Mouse (Mus musculus): ENCODE results near the gene Plb1. TPM values are rescaled to one million over a fixed set of nuclear protein-coding genes. Genes with fewer than 3 reads are reported as not detected.

The Plb1 gene
- total and polyA plus RNA-seq, 3 experiments, result 0.51 to 2.3 (median 0.66) TPM

GRCm38 (mm10) chr5:32282345-32282744 is 49.8 kb downstream of the Plb1 start:
- Histone ChIP-seq H3K9ac (ENCODE audit: insufficient read depth, low read depth) (no peak overlapping the region), H3K27ac (ENCODE audit: insufficient read depth, low read depth) (no peak overlapping the region), H3K79me2 (replicated peaks; ENCODE audit: control insufficient read depth, extremely low read depth, insufficient read depth, poor library complexity, severe bottlenecking) (no peaks in the 10 kb centered on the region), H3K4me1 (ENCODE audit: control insufficient read depth in 1 of 2, insufficient read depth in 2 of 2) (peaks cover 16 to 43% of the 10 kb centered on the region in 2 experiments), H3K27me3 (replicated peaks) (no peaks in the 10 kb centered on the region), H3K4me3 (replicated peaks in 1 of 3; ENCODE audit: low read depth in 2 of 3, low read length in 2 of 3, poor library complexity in 1 of 3) (no peak overlapping the region), H3K4me2 (ENCODE audit: insufficient read depth, low read depth, poor library complexity, severe bottlenecking) (no peak overlapping the region), H3K36me3 (replicated peaks in 1 of 2; ENCODE audit: control insufficient read depth in 1 of 2, insufficient read depth in 1 of 2, low read length in 1 of 2) (no peaks in the 10 kb centered on the region), H3K9me3 (replicated peaks; ENCODE audit: low read length) (peaks cover 3% of the 10 kb centered on the region)
- dilution Hi-C loops (cut with MboI; ENCODE audit: extremely low pct_ligation_motif_present, extremely low pct_unique_long_range_greater_than_20kb, low sequenced_read_pairs) (no loop called here), in situ Hi-C loops (cut with MboI; ENCODE audit: low pct_ligation_motif_present, low pct_unique_long_range_greater_than_20kb, low sequenced_read_pairs) (no loop called here)
- DNase-seq (ENCODE audit: extremely low read depth), result no peak
- TF ChIP-seq PAX5 (IDR thresholded peaks at IDR 0.05; ENCODE audit: low read length) (no peak), SMC3 (IDR thresholded peaks at IDR 0.05; ENCODE audit: low read depth, low read length) (no peak), HCFC1 (IDR thresholded peaks at IDR 0.05; ENCODE audit: low read depth, low read length) (no peak), CTCF (conservative IDR thresholded peaks at IDR 0.05 in 1 of 2, IDR thresholded peaks at IDR 0.05 in 1 of 2; ENCODE audit: low read depth in 2 of 2, low read length in 2 of 2) (no peak), MAFK (IDR thresholded peaks at IDR 0.05; ENCODE audit: insufficient replicate concordance, low read length) (no peak), MYC (IDR thresholded peaks at IDR 0.05; ENCODE audit: low read depth, low read length) (no peak), ELF1 (IDR thresholded peaks at IDR 0.05; ENCODE audit: low read depth, low read length) (no peak), EP300 (IDR thresholded peaks at IDR 0.05; ENCODE audit: low read length) (no peak), MXI1 (IDR thresholded peaks at IDR 0.05; ENCODE audit: low read depth, low read length) (no peak), MEF2A (IDR thresholded peaks at IDR 0.05; ENCODE audit: borderline replicate concordance, low read depth, low read length) (no peak), NRF1 (IDR thresholded peaks at IDR 0.05; ENCODE audit: low read depth, low read length) (no peak)

- H3K36me3 ChIP-seq (replicated peaks in 1 of 2; ENCODE audit: control insufficient read depth in 1 of 2, insufficient read depth in 1 of 2, low read length in 1 of 2), result no peaks in the 10 kb centered on the region
- H3K9me3 ChIP-seq (replicated peaks; ENCODE audit: low read length), result peaks cover 3% of the 10 kb centered on the region
- no peak overlapping the region for H3K4me2 ChIP-seq (ENCODE audit: insufficient read depth, low read depth, poor library complexity, severe bottlenecking)
- H3K27me3 ChIP-seq (replicated peaks), result peaks cover 1% of the 10 kb centered on the region
- no peak overlapping the region for H3K9ac ChIP-seq (ENCODE audit: insufficient read depth, low read depth)
- no peak overlapping the region for H3K27ac ChIP-seq (ENCODE audit: insufficient read depth, low read depth)
- in situ Hi-C loops (cut with MboI; ENCODE audit: low pct_ligation_motif_present, low pct_unique_long_range_greater_than_20kb, low sequenced_read_pairs), result no loop called here
- no peak for DNase-seq (ENCODE audit: extremely low read depth)
- TF ChIP-seq BHLHE40 (IDR thresholded peaks at IDR 0.05; ENCODE audit: low read depth, low read length) (no peak), ZMIZ1 (IDR thresholded peaks at IDR 0.05; ENCODE audit: low read depth, low read length) (no peak), KAT2A (IDR thresholded peaks at IDR 0.05; ENCODE audit: insufficient replicate concordance, low read length) (no peak), ZC3H11A (IDR thresholded peaks at IDR 0.05; ENCODE audit: low read depth, low read length) (no peak), ZKSCAN1 (IDR thresholded peaks at IDR 0.05; ENCODE audit: borderline replicate concordance, low read depth, low read length) (no peak), CHD1 (IDR thresholded peaks at IDR 0.05; ENCODE audit: low read depth, low read length) (no peak)
- dilution Hi-C loops (cut with MboI; ENCODE audit: extremely low pct_ligation_motif_present, extremely low pct_unique_long_range_greater_than_20kb, low sequenced_read_pairs), result no loop called here
- no peak overlapping the region for H3K4me3 ChIP-seq (replicated peaks in 1 of 3; ENCODE audit: low read depth in 2 of 3, low read length in 2 of 3, poor library complexity in 1 of 3)
- no peaks in the 10 kb centered on the region for H3K79me2 ChIP-seq (replicated peaks; ENCODE audit: control insufficient read depth, extremely low read depth, insufficient read depth, poor library complexity, severe bottlenecking)
- peaks cover 16 to 50% of the 10 kb centered on the region in 2 experiments for H3K4me1 ChIP-seq (ENCODE audit: control insufficient read depth in 1 of 2, insufficient read depth in 2 of 2)
These were observed 50.9 kb downstream of the Plb1 start for GRCm38 (mm10) chr5:32283457-32283856.
